Mouse (Mus musculus): ENCODE results near the gene Rab3gap1. TPM values are rescaled to one million over a fixed set of nuclear protein-coding genes. Genes with fewer than 3 reads are reported as not detected.

The Rab3gap1 gene
- total and polyA plus RNA-seq, 2 experiments from 2014 or later: 16.7 to 29.5 TPM

GRCm38 (mm10) chr1:127989387-127989786 is 120.8 kb downstream of the Rab3gap1 start:
- H3K27me3 ChIP-seq (ENCODE audit: insufficient read depth, low read length): no peaks in the 10 kb centered on the region
- no peak overlapping the region for H3K9ac ChIP-seq (replicated peaks; ENCODE audit: low read length, poor library complexity, severe bottlenecking)
- no peaks in the 10 kb centered on the region for H3K36me3 ChIP-seq (ENCODE audit: insufficient read depth, low read length)
- WGBS: 59% methylated on average over 4 of the region's 4 CpGs
- H3K4me3 ChIP-seq (ENCODE audit: low read depth, low read length): no peak overlapping the region
- no peak for TF ChIP-seq CTCF (IDR thresholded peaks at IDR 0.05)
- H3K4me1 ChIP-seq (ENCODE audit: insufficient read depth, low read length): peaks cover 8% of the 10 kb centered on the region; the same call in 1 of the 2 replicates
- no peak for ATAC-seq (ENCODE audit: low FRiP score)
- no peaks in the 10 kb centered on the region for H3K9me3 ChIP-seq (ENCODE audit: low read length)
- no peak overlapping the region for H3K27ac ChIP-seq (ENCODE audit: low read depth, low read length)
- DNase-seq (ENCODE audit: low spot score): no peak
- H3K4me2 ChIP-seq (ENCODE audit: low read depth, low read length, poor library complexity, severe bottlenecking): no peak overlapping the region

DNA sequence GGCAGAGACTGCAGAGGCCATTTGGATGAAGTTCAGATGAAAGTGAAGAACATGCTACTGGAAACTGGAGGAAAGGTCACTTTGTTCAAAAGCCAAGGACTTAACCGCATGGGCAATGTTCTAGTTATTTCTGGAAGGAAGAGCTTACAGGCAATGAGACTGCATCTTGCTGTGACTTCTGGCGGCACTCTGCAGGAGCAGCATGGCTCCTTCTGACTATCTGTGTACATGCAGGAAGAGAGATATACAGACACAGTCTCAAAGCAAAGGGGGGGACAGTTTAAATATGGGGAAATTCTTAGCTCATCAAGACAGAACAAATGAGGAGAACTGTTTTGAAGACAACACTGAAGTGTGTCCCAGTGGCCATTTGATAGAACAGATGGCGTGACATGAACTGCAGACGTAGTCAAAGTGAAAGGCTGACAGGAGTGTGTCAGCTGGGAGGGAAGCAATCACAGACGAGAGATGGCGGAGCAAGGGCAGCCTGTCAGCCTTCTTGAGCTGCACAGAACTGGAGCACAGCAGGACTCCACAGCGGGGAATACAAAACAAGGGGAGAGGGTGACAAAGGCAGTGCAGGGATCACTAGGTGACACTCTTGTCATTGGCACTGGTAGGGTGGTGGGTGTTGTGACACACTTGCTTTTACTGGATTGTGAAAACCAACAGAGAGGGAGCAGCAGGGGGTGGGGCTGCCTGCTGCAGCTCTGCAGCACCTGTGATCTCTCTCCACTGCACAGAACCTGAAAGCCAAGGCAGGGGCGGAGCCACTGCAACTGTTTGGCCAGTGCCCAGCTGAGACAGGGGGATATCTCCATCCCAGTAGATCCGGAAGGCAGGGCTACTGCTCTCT is 121.5 kb downstream of the Rab3gap1 start:
- Histone ChIP-seq H3K9ac (replicated peaks; ENCODE audit: low read length, poor library complexity, severe bottlenecking) (no peak overlapping the region; the same call in 1 of the 2 replicates), H3K36me3 (ENCODE audit: insufficient read depth, low read length) (no peaks in the 10 kb centered on the region), H3K9me3 (ENCODE audit: low read length) (no peaks in the 10 kb centered on the region), H3K4me1 (ENCODE audit: insufficient read depth, low read length) (peaks cover 8% of the 10 kb centered on the region; the same call in 1 of the 2 replicates), H3K4me2 (ENCODE audit: low read depth, low read length, poor library complexity, severe bottlenecking) (no peak overlapping the region), H3K27ac (ENCODE audit: low read depth, low read length) (peak overlapping the region; percentile 62), H3K4me3 (ENCODE audit: low read depth, low read length) (no peak overlapping the region), H3K27me3 (ENCODE audit: insufficient read depth, low read length) (no peaks in the 10 kb centered on the region)
- ATAC-seq (ENCODE audit: low FRiP score): peak; percentile 75
- no peak; the same call in 1 of the 2 replicates for TF ChIP-seq CTCF (IDR thresholded peaks at IDR 0.05)
- 35% methylated on average over 9 of the region's 9 CpGs for WGBS
- peak; percentile 75 for DNase-seq (ENCODE audit: low spot score)

Other genes starting within 250 kb of the Rab3gap1 start
- 80.5 and 91.4 TPM in 2 replicates for gene Tmem163, start 189.2 kb upstream of the Rab3gap1 start, total RNA-seq (2014; rRNA removed)
- 78.2 and 80.9 TPM in 2 replicates for gene Tmem163, start 189.2 kb upstream of the Rab3gap1 start, polyA plus RNA-seq (2015; fragmentation: Nextera tagmentation; extraction: Ambion mirVana)
- gene Acmsd, start 139.4 kb upstream of the Rab3gap1 start, total RNA-seq (2014; rRNA removed): not detected in 2 replicates
- gene Acmsd, start 139.4 kb upstream of the Rab3gap1 start, polyA plus RNA-seq (2015; fragmentation: Nextera tagmentation; extraction: Ambion mirVana): 0.16 TPM in 1 of 2 replicates, not detected in the other
- gene Ccnt2, start 94.6 kb upstream of the Rab3gap1 start, total RNA-seq (2014; rRNA removed): 30.3 and 45.9 TPM in 2 replicates
- 26.2 and 31.0 TPM in 2 replicates for gene Ccnt2, start 94.6 kb upstream of the Rab3gap1 start, polyA plus RNA-seq (2015; fragmentation: Nextera tagmentation; extraction: Ambion mirVana)
- 2.0 and 3.9 TPM in 2 replicates for gene Map3k19, start 13.7 kb upstream of the Rab3gap1 start, total RNA-seq (2014; rRNA removed)
- gene Map3k19, start 13.7 kb upstream of the Rab3gap1 start, polyA plus RNA-seq (2015; fragmentation: Nextera tagmentation; extraction: Ambion mirVana): 0.74 and 0.98 TPM in 2 replicates
- 4.2 and 6.8 TPM in 2 replicates for gene Zranb3, start 234.3 kb downstream of the Rab3gap1 start, total RNA-seq (2014; rRNA removed)
- gene Zranb3, start 234.3 kb downstream of the Rab3gap1 start, polyA plus RNA-seq (2015; fragmentation: Nextera tagmentation; extraction: Ambion mirVana): 2.3 and 2.9 TPM in 2 replicates
- gene R3hdm1, start 234.5 kb downstream of the Rab3gap1 start, total RNA-seq (2014; rRNA removed): 57.1 and 77.9 TPM in 2 replicates
- gene R3hdm1, start 234.5 kb downstream of the Rab3gap1 start, polyA plus RNA-seq (2015; fragmentation: Nextera tagmentation; extraction: Ambion mirVana): 74.9 and 104 TPM in 2 replicates

Data from midbrain, postnatal 0 days (tissue).